Mouse (Mus musculus) MEL-GATA-1-ER (cell line): Measurements from ENCODE around the gene Gsto2.
A peak's percentile ranks its signal among the peaks of the same experiment; 100 is the strongest.

Experiments
- DNase-seq: peaks from one replicate; pipeline ENCODE4 v3.0.0-alpha.2; 2012; ENCODE audit warnings: low read depth; ENCODE audit errors: extremely low read depth

The Gsto2 gene

GRCm38 (mm10) chr19:47857957-47858942 lies 7.1 kb upstream of the Gsto2 start:
- no peak for DNase-seq

DNA sequence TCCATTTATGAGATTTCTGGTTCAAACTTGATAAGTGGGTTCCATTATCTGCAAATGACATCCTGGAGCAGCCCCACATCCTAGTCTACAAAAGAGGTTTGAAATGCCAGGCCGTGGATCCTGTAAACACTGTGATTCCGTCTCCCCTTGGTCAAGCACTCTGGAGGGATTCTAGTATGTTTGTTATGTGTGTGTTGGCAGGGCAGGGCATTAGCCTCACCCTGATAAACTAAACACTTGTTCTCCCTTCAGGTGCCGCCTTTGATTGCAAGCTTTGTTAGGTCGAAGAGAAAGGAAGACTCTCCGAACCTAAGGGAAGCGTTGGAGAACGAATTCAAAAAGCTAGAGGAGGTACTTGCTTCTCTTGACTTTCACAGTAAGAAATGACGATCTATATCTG lies 6.2 kb upstream of the Gsto2 start:
- no peak for DNase-seq

- no peak for DNase-seq
Measured at GRCm38 (mm10) chr19:47862581-47862980, 2.8 kb upstream of the Gsto2 start.

DNA sequence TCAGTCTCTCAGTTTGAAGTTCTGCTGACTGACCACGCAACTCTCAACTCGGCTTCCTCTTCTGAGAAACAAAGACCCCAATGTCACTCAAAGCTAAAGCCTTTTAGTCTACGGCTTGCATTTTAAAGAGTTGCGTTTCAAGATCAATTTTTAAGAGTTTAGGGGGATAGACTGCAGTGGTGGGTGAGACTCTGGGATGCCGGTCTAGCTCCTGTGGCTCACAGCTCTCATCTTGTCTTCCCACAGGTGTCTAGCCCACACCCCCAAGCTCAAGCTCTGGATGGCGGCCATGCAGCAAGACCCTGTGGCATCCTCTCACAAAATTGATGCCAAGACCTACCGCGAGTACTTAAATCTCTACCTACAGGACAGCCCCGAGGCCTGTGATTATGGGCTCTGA lies 1.3 kb upstream of the Gsto2 start:
- DNase-seq: no peak

DNA sequence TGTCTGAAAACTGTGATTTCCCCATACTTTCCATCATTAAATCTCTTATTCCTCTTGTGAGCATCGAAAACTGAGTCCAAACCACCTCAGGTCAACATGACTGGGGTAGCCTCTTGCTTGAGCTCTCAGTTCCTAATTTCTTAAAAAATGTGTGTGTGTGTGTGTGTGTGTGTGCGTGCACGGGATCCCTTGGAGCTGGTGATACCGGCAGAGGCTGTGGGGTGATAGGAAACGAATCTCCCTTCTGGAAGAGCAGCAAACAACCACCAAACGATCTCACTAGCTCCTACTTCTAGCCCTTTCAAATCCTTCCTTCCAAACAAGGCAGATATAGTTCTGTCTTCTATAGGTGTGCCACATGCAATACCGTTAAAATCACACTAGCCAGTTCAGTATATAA lies 613 bp upstream of the Gsto2 start:
- no peak for DNase-seq

GRCm38 (mm10) chr19:47867628-47868175 lies 2.4 kb downstream of the Gsto2 start:
- DNase-seq: no peak

DNA sequence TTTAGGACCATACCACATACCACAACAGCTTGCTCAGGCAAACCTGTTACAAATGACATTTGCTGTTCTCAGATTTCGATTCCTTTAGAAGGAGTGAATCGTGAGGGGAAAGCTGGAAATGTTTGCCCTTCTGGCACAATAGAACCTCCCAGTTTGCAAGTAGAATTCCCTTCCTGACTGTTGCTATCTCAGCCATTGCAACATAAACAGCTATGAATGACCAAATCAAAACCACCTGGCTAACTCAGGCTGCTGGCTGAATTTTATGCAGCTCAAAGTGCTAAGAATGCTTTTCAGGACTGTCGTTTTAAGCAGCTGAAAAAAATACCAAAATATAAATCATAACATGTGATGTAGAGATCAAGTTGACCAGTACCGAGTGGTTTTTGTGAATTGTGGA lies 3.6 kb downstream of the Gsto2 start:
- no peak for DNase-seq

DNA sequence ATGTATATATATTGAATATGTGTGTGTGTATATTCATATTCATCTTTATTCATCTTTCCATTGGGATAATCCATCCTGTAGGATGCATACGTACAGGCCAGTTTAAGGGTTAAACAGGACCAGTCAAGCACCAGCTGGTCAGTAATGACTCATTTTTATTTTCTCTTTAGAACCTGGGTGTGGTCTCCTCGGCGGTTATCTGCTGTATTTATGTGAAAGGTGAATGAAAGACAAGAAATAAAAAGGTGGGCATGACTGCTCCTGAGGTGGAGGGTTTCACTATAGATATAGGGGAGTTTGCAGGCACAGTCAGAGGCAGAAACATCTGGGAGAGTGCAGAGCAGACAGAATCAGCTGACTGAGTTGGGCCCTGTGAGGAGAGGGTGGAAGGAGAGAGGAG lies 4.2 kb downstream of the Gsto2 start:
- no peak for DNase-seq

- DNase-seq: no peak
Measured at GRCm38 (mm10) chr19:47870102-47870666, 4.8 kb downstream of the Gsto2 start.

DNA sequence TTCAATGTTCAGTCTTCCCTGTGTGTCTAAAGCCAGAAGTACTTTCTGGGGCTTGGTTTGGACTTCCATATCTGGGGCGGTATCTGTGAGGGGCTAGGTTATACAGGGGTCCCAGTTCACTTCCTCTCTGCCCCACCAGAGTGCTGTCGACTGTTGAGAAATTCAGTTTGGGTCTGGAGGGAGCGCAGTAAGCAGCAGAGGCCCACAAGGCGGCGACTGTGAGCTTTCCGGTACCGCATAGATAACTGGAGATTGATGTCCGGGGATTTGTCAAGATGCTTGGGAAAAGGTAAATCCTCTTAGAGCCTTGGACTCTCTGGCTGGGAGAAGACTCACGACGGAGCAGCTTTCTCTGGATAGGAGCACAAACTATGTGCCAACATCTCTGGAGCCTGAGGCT lies 6.2 kb downstream of the Gsto2 start:
- no peak for DNase-seq

GRCm38 (mm10) chr19:47876252-47876651 lies 10.9 kb downstream of the Gsto2 start:
- DNase-seq: no peak

- DNase-seq: no peak
Measured at GRCm38 (mm10) chr19:47881538-47881937, 16.2 kb downstream of the Gsto2 start.

- DNase-seq: peak; percentile 57
Measured at GRCm38 (mm10) chr19:47882151-47882881, 17.0 kb downstream of the Gsto2 start.

DNA sequence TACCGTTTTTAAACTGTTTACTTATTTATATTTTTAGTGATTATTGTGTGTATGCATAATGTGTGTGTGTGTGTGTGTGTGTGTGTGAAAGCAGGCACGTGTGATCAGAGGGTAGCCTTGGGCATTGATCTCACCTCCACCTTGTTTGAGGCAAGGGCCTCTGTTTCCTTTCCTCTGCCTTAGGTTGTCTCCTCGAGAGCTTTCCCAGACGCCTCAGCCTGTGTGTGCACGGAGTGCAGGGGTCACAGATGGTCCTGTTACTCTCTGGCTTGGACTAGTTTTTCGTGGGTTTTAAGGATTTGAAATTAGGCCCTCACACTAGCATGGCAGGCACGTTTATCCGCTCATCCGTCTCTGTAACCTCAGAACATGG lies 17.5 kb downstream of the Gsto2 start:
- DNase-seq: no peak

DNA sequence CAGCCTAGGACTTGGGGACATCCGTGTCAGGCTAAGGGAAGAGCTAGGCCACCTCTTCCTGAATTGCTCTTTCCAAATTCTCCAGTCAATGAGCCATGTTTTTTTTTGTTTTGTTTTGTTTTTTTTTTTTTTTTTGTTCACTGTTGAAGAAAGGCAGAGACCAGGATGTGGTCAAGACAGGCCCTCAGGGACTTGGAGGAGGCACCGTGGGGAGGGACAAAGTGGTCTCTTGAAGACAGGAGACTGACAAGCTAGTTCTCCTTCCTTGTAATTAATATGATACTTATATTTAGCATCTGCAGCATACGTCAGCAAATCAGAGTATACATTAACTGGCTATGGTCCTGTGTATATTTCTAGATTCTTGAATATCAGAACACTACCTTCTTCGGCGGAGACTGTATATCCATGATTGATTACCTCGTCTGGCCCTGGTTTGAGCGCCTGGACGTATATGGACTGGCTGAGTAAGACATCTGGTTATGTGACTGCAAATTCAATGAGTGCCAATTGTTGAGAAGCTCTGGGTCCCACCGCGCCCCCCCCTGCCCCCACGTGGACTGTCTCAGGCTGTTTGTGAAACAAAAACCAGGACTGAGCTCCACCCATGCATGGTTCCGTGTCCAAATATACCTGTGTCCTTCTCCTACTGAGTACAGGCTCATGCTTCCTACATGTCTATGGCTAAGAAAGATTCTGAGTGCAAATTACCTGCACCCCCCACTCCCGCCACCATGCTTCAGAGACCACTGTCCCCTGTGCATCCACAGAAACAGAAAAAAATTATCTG lies 19.2 kb downstream of the Gsto2 start:
- no peak for DNase-seq

GRCm38 (mm10) chr19:47885191-47885743 lies 19.9 kb downstream of the Gsto2 start:
- DNase-seq: no peak

DNA sequence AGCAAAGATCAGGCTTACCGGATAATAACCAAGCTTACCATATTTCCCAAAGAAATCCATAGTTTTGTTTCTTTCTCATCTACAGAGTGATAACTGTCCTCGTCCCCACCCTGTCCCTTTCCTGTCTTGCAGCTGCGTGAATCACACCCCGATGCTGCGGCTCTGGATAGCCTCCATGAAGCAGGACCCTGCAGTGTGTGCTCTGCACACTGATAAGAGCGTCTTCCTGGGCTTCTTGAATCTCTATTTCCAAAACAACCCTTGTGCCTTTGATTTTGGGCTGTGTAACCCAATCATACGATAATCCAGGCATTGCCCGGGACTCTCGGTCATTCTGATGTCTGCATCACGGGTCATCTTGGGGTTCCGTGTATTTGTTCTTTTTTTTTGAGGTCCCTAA lies 20.6 kb downstream of the Gsto2 start:
- no peak for DNase-seq

DNA sequence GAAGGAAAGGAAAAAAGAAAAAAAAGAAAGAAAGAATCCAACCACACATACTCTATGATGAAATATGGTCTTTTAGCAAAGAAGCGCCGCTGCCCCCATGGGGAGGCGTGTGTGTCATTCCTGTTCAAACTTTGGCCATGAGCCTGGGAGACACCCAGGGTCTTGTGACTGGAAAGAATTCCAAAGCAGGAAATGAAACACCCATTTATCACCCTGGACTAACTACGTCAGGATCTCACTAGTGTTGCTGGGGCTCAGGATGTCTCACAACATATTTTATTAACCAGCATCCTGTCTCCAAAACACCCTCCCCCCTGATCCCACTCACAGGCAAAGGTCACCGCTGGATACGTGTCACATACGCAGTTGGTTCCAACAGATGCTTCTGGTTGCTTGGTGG lies 21.3 kb downstream of the Gsto2 start:
- DNase-seq: no peak

DNA sequence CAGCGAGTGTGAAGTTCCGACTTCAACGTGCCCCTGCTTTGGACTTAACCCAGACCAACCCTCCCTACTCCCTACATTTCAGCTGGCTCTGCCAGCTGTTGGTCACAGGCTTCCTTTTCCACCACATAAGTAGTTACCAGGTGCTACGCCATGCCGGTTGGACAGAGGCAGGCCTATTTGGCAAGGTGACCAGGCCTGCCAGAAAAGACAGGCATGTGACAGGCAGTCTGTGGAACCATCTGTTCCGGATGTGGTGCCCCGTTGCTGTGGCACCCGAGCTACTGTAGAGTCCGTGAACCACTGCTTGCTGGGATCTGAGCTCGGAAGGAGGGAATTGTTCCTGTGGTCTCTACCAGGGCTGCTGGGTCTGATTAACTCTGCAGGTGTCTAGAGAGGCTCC lies 22.1 kb downstream of the Gsto2 start:
- DNase-seq: no peak

- no peak for DNase-seq
Measured at GRCm38 (mm10) chr19:47888037-47888436, 22.7 kb downstream of the Gsto2 start.
